Mouse (Mus musculus) lung, postnatal 0 days (tissue): ENCODE results near the gene Maco1. TPM values are rescaled to one million over a fixed set of nuclear protein-coding genes. Genes with fewer than 3 reads are reported as not detected.

ENCODE experiments used
- ATAC-seq: fragments of 200-750 bp; cut with Nextera tagmentation; 2 replicates; pipeline ENCODE4 v1.8.0; 2017; ENCODE audit warnings: moderate library complexity
- DNase-seq: peaks from one replicate; pipeline ENCODE4 v3.0.0-alpha.2; 2016; ENCODE audit warnings: low spot score
- H3K27ac ChIP-seq: fragments of 300-500 bp; sonication (generic); 2 replicates; pipeline ENCODE4 v1.5.1; 2014; ENCODE audit warnings: antibody characterized with exemption, mild to moderate bottlenecking, low read length, mixed read lengths
- H3K27me3 ChIP-seq: fragments of 300-500 bp; sonication (generic); replicated peaks from 2 replicates; pipeline ENCODE4 v1.6.1; 2014; ENCODE audit warnings: low read length, mixed read lengths; ENCODE audit not compliant: insufficient read depth
- H3K36me3 ChIP-seq: fragments of 300-500 bp; sonication (generic); 2 replicates; pipeline ENCODE4 v1.6.1; 2014; ENCODE audit warnings: low read length, mixed read lengths; ENCODE audit not compliant: insufficient read depth
- H3K4me1 ChIP-seq: fragments of 300-500 bp; sonication (generic); 2 replicates; pipeline ENCODE4 v1.6.1; 2014; ENCODE audit warnings: antibody characterized with exemption, low read depth, low read length, mixed read lengths; ENCODE audit not compliant: insufficient read depth
- H3K4me2 ChIP-seq: fragments of 300-500 bp; sonication (generic); replicated peaks from 2 replicates; pipeline ENCODE4 v1.6.1; 2014; ENCODE audit warnings: low read depth, mild to moderate bottlenecking, low read length, moderate library complexity, mixed read lengths
- H3K4me3 ChIP-seq: fragments of 300-500 bp; sonication (generic); 2 replicates; pipeline ENCODE4 v1.5.1; 2014; ENCODE audit warnings: low read depth, low read length
- H3K9ac ChIP-seq: fragments of 300-500 bp; sonication (generic); replicated peaks from 2 replicates; pipeline ENCODE4 v1.6.1; 2014; ENCODE audit warnings: low read depth, mild to moderate bottlenecking
- H3K9me3 ChIP-seq: fragments of 300-500 bp; sonication (generic); 2 replicates; pipeline ENCODE4 v1.6.1; 2016; ENCODE audit warnings: low read length, mixed read lengths
- CTCF ChIP-seq: IDR thresholded peaks from 2 replicates; pipeline ENCODE4 v1.5.1; 2016; ENCODE audit warnings: antibody characterized with exemption, mild to moderate bottlenecking
- EP300 ChIP-seq: IDR thresholded peaks from 2 replicates; pipeline ENCODE4 v1.6.1; 2016; ENCODE audit warnings: antibody characterized with exemption, mild to moderate bottlenecking, control low read depth
- WGBS: fragments of 180-500 bp; shearing (Covaris S2); extraction: QIAGEN DNeasy Blood & Tissue Kit; methylation state at CpG from one replicate; pipeline ENCODE4 v1.1.7; 2014; 5-methylcytosine and 5-hydroxymethylcytosine counted together
- polyA plus RNA-seq: library from polyadenylated mRNA; unstranded; fragments of >200 nt; fragmentation: Nextera tagmentation; extraction: Ambion mirVana; gene quantifications from 2 replicates; pipeline ENCODE4 v1.2.1, GENCODE M21; 2015

Gene Maco1
- polyA plus RNA-seq, 1 experiment from 2014 or later, result 33.1 TPM

DNA sequence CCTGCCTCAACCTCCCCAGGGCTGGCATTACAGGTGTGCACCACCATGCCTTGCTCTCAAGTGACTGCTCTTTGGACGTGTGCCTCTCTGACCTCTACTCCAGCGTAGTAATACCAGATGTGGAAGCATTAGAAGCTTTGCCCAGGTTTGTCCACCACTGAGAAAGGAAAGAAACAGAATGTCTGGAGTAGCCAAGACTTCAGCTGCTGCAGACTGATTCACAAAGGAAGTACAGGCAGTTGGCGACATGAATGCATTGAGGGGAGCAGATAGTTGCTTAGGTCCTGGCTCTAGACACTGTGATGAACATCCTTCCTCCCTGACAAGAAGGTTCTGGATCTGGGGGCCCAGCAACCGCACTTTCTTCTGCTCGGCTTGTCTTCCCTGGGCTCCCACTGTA is 2.9 kb upstream of the Maco1 start:
- H3K9ac ChIP-seq, result no peak overlapping the region
- no peak for ATAC-seq
- no peaks in the 10 kb centered on the region for H3K27me3 ChIP-seq
- H3K36me3 ChIP-seq, result no peaks in the 10 kb centered on the region
- TF ChIP-seq CTCF, result no peak
- TF ChIP-seq EP300, result no peak
- WGBS, result 44% methylated on average over 5 of the region's 5 CpGs
- H3K27ac ChIP-seq, result no peak overlapping the region
- H3K9me3 ChIP-seq, result no peaks in the 10 kb centered on the region
- H3K4me3 ChIP-seq, result no peak overlapping the region
- DNase-seq, result no peak
- H3K4me1 ChIP-seq, result peaks cover 4% of the 10 kb centered on the region; the same call in 1 of the 2 replicates
- no peak overlapping the region for H3K4me2 ChIP-seq

GRCm38 (mm10) chr4:134855371-134855770 is 2.2 kb upstream of the Maco1 start:
- H3K4me1 ChIP-seq, result peaks cover 4% of the 10 kb centered on the region; the same call in 1 of the 2 replicates
- H3K27ac ChIP-seq, result no peak overlapping the region
- 48% methylated on average over 3 of the region's 3 CpGs for WGBS
- no peak overlapping the region for H3K4me3 ChIP-seq
- no peaks in the 10 kb centered on the region for H3K27me3 ChIP-seq
- H3K4me2 ChIP-seq, result no peak overlapping the region
- TF ChIP-seq CTCF, result no peak
- no peak for TF ChIP-seq EP300
- H3K9ac ChIP-seq, result no peak overlapping the region
- ATAC-seq (no peak), DNase-seq (peak; percentile 62)
- H3K9me3 ChIP-seq, result no peaks in the 10 kb centered on the region
- H3K36me3 ChIP-seq, result no peaks in the 10 kb centered on the region

- Histone ChIP-seq H3K9ac (peak overlapping the region; percentile 84; the same call in 1 of the 2 replicates), H3K4me3 (peak overlapping the region; percentile 99), H3K4me1 (peaks cover 4% of the 10 kb centered on the region; the same call in 1 of the 2 replicates), H3K9me3 (no peaks in the 10 kb centered on the region), H3K36me3 (no peaks in the 10 kb centered on the region), H3K27me3 (no peaks in the 10 kb centered on the region), H3K4me2 (peak overlapping the region; percentile 77), H3K27ac (peak overlapping the region; percentile 92)
- DNase-seq, result peak; percentile 95
- ATAC-seq, result peak; percentile 93
- WGBS, result 1% methylated on average over 83 of the region's 91 CpGs
- no peak for TF ChIP-seq CTCF
- no peak for TF ChIP-seq EP300
Observed at GRCm38 (mm10) chr4:134853637-134854485, 716 bp upstream of the Maco1 start.

DNA sequence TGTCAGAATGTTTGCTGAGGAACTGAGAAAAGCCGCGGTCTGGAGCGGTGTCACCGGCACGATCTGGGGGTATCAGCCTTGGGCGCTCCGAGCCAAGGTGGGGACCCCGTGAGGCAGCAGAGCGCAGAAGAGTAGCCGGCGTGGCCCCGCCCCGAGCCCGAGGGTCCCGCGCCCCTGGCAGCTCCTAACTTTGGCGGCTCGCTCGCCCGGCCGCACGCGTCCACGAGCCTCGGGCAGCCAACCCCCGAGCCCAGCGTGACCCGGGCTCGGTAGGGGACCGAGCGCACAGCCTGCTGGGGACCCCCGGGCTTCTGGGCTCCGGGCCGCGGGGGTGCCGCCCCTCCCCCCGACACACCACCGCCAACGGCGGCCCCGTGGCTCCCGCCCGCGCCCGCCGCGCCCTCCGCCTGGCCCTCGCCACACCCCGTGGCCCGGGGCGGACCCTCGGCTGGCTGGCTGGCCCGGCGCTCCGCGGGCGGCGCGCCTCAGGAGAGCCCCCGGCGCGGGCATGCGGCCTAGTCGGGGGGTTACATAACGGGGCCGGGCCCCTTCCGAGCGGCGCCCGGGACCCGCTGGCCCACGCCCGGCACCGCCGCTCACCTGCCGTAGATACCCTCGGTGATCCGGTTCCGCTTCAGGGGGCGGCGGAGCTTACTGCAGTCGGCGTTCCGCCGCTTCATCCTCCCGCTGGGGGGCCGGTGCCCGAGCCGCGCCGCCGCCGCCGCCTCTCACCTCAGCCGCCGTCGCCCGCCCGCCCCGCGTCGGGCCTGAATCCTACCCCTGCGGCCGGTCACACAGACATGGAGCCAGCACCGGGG is 498 bp downstream of the Maco1 start:
- Histone ChIP-seq H3K9me3 (no peaks in the 10 kb centered on the region), H3K27me3 (no peaks in the 10 kb centered on the region), H3K4me1 (peaks cover 8% of the 10 kb centered on the region), H3K36me3 (no peaks in the 10 kb centered on the region), H3K4me2 (peak overlapping the region; percentile 99), H3K9ac (peak overlapping the region; percentile 84), H3K27ac (peak overlapping the region; percentile 83), H3K4me3 (peak overlapping the region; percentile 99)
- 1% methylated on average over 29 of the region's 106 CpGs for WGBS
- ATAC-seq (peak; percentile 34), DNase-seq (peak; percentile 65)
- TF ChIP-seq EP300 (no peak), CTCF (no peak)

DNA sequence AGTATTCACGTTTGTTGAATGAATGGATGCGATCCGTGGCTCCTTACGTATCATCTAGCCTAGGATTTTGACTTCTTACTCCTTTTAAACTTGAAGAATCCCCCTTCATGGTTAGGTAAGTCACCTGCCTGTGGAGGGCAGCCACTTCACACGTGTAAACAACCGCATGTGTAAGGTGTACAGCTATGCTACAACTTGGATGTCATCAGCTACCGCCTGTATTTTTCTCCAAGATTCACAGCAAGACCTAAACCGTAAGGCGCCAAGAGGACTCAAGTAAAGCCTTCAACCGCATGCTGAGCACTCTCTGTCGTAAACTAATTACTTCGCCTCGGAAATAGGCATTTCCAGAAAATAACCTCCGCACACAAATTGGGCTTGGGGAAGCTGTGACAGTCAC is 1.3 kb downstream of the Maco1 start:
- H3K4me2 ChIP-seq, result peak overlapping the region; percentile 99
- no peaks in the 10 kb centered on the region for H3K36me3 ChIP-seq
- peak overlapping the region; percentile 99 for H3K4me3 ChIP-seq
- TF ChIP-seq EP300, result no peak
- TF ChIP-seq CTCF, result no peak
- no peaks in the 10 kb centered on the region for H3K27me3 ChIP-seq
- H3K9me3 ChIP-seq, result no peaks in the 10 kb centered on the region
- WGBS, result 13% methylated on average over 14 of the region's 14 CpGs
- 0 out of 2 replicates have a peak overlapping the region, but pooled peaks have one; percentile 84 for H3K9ac ChIP-seq
- ATAC-seq, result no peak
- no peak overlapping the region for H3K27ac ChIP-seq
- peaks cover 8% of the 10 kb centered on the region for H3K4me1 ChIP-seq
- DNase-seq, result no peak

GRCm38 (mm10) chr4:134851236-134851635 is 1.9 kb downstream of the Maco1 start:
- Histone ChIP-seq H3K36me3 (no peaks in the 10 kb centered on the region), H3K4me3 (no peak overlapping the region), H3K4me2 (no peak overlapping the region; the same call in 1 of the 2 replicates), H3K9me3 (no peaks in the 10 kb centered on the region), H3K27ac (no peak overlapping the region), H3K4me1 (peaks cover 8% of the 10 kb centered on the region), H3K27me3 (no peaks in the 10 kb centered on the region), H3K9ac (no peak overlapping the region)
- WGBS, result 76% methylated on average over 2 of the region's 2 CpGs
- no peak for DNase-seq
- no peak for ATAC-seq
- no peak for TF ChIP-seq CTCF
- TF ChIP-seq EP300, result no peak
